Mouse (Mus musculus): ENCODE data around the gene Ttc14.

The Ttc14 gene

GRCm38 (mm10) chr3:33799617-33800512, at the start of gene Ttc14:
Gene Ttc14 (plus strand): TSS chr3:33799832.
- in situ Hi-C loops (cut with MboI, MseI): loop anchor here (10.0 to 25.0 kb wide), 2 partner anchors 215 to 1213 kb away; partner anchors contain the start of gene Fxr1

- in situ Hi-C loops (cut with MboI, MseI): no loop called here
These were observed 8.7 kb upstream of the Ttc14 start for GRCm38 (mm10) chr3:33790975-33791374.

GRCm38 (mm10) chr3:33800513-33800820, 835 bp downstream of the Ttc14 start:
- in situ Hi-C loops (cut with MboI, MseI): loop anchor here (10.0 to 25.0 kb wide), 2 partner anchors 214 to 1213 kb away; partner anchors contain the start of gene Fxr1

DNA sequence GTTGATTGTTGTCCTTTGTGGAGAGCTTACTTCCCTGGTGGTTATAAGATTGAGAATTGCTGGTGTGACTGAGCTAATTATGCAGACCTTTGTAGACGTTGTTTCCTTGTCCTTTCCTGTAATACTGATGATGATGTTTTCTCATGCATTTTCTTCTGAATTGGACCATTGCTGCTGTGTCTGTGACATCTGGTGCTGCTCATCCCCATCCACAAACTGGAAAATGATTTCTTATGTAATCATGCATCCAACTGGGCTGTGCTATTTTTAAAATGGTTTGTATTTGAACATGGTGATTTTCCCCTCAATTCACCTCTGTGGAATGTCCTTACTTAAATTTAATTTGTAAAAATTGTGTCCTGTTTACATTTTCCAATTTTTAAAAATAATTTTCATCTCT, 7.5 kb downstream of the Ttc14 start:
- in situ Hi-C loops (cut with MboI, MseI): loop anchor here (5.0 to 25.0 kb wide), 3 partner anchors 208 to 1220 kb away; partner anchors contain the start of genes Fxr1, Mrpl47 and Ndufb5

GRCm38 (mm10) chr3:33824135-33824946, 24.7 kb downstream of the Ttc14 start:
- in situ Hi-C loops (cut with MboI, MseI): loop anchor here (25.0 kb wide), 1 partner anchor 1237 kb away; no protein-coding TSS in a partner anchor

DNA sequence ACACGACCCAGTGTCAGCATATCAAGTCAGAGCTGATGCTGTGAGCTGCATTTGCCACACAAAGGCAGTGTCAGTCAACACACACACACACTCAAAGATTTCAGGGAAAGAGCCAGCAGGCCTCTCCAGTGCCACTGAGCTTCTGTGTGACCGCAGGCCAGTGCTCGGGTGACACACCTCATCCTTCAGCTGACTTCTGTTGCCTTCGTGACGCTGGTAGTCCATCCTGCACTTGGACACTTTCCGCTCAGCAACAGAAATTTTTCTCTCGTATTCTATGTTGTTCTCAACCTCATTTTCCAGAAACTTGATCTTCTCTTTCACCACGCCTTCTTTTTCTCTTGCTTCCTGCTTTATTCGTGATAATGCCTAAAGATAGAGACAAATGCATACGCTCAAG, 32.7 kb downstream of the Ttc14 start:
- in situ Hi-C loops (cut with MboI, MseI): no loop called here

DNA sequence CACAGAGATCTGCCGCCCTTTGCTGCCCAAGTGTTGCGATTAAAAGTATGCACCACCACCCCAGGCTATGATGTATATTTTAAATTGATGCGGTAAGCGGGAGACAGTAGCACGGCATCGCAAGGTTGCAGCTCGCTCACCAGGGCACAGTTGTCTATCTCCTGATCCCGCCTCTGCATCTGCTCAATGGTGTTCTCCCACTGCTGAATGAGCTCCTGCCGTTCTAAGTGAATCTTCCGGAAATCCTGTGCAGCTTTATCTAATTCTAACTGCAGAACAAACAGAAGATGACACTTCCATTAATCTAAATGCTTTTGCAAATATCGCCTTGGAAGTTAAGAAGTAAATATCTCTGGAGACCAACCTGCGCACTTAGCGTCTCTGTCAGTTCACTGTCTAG, 36.9 kb downstream of the Ttc14 start:
- in situ Hi-C loops (cut with MboI, MseI): no loop called here

DNA sequence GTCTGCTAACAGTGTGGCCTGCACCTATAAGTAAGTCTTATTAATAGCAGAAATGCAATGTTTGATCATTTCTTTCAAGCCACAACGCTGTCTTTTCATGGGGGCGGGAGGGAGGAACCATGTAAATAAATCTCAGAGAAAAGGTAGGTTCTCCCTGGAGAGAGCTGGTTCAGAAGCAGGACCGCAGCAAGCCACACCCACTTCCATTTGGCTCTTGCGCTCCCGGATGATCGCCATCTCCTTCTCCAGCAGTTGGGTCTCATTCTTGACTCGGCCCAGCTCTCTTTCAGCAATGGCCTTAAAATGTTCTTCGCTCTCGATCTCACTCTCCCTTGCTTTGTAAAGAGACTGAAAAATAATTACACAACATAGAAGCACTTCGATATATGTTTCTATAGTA, 39.2 kb downstream of the Ttc14 start:
- in situ Hi-C loops (cut with MboI, MseI): no loop called here

GRCm38 (mm10) chr3:33843801-33844632, 44.4 kb downstream of the Ttc14 start, which contains the start of gene Ccdc39:
Gene Ccdc39 (minus strand): TSS chr3:33844310.
- in situ Hi-C loops (cut with MboI, MseI): no loop called here

DNA sequence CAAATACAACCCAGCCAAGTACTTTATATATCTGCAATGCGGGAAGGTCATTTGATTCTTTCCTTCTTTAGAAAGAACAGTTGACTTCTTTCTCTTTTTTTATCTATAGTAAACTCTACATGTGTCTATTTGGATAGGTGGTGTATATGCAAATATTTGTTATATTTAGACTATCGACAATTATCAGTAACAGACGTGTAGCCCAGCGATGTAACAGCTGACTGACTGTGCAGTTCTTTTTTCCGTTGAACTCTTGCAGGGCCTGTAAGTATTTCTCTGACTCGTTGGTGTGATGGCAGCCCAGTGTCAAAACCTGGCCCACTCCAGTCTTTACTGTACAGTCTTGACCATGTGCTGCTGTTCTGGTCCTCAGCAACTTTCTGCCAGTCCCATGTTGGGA, 47.0 kb downstream of the Ttc14 start:
- in situ Hi-C loops (cut with MboI, MseI): no loop called here

GRCm38 (mm10) chr3:33850856-33851255, 51.2 kb downstream of the Ttc14 start:
- in situ Hi-C loops (cut with MboI, MseI): loop anchor here (10.0 kb wide), 1 partner anchor 766 kb away; no protein-coding TSS in a partner anchor

DNA sequence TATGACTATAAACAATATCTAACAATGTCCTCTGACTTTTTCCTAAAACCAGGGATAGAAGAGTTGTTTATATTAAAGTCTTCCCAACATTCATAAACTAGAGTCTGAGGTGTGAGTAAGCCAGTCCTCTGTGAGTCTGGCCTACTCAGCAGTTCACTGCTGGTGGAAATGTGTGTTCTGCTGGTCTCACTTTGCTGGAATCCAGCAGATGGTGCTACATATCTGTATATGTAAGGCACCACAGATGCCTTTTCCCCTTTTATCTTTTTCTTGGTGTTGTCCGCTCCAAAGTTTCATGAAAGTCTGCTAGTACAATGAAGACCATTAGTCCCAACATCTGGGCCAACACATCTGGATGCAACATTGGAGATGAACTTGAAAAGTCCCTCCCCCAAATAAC, 53.4 kb downstream of the Ttc14 start:
- in situ Hi-C loops (cut with MboI, MseI): loop anchor here (10.0 kb wide), 1 partner anchor 768 kb away; no protein-coding TSS in a partner anchor

- in situ Hi-C loops (cut with MboI, MseI): loop anchor here (10.0 kb wide), 1 partner anchor 774 kb away; no protein-coding TSS in a partner anchor
These were observed 59.3 kb downstream of the Ttc14 start for GRCm38 (mm10) chr3:33858939-33859338.

- in situ Hi-C loops (cut with MboI, MseI): no loop called here
These were observed 64.4 kb downstream of the Ttc14 start for GRCm38 (mm10) chr3:33864000-33864540.

Data from regulatory T cell (primary cell).